Mouse (Mus musculus) forebrain, embryonic 12.5 days (tissue): ENCODE measurements around the gene Nr6a1. TPM values are rescaled to one million over a fixed set of nuclear protein-coding genes. Genes with fewer than 3 reads are reported as not detected.

Experiments
- ATAC-seq: fragments of 200-750 bp; cut with Nextera tagmentation; 2 replicates; pipeline ENCODE4 v1.8.0; 2017; ENCODE audit warnings: moderate TSS enrichment; ENCODE audit not compliant: low FRiP score
- H3K27ac ChIP-seq: fragments of 300-500 bp; sonication (generic); 2 replicates; pipeline ENCODE4 v1.5.1; 2016; ENCODE audit warnings: mild to moderate bottlenecking
- H3K27me3 ChIP-seq: fragments of 300-500 bp; sonication (generic); 2 replicates; pipeline ENCODE4 v1.6.1; 2016; ENCODE audit warnings: mild to moderate bottlenecking
- H3K36me3 ChIP-seq: fragments of 300-500 bp; sonication (generic); replicated peaks from 2 replicates; pipeline ENCODE4 v1.6.1; 2016; ENCODE audit warnings: mild to moderate bottlenecking
- H3K4me1 ChIP-seq: fragments of 300-500 bp; sonication (generic); 2 replicates; pipeline ENCODE4 v1.6.1; 2016
- H3K4me2 ChIP-seq: fragments of 300-500 bp; sonication (generic); 2 replicates; pipeline ENCODE4 v1.6.1; 2016; ENCODE audit warnings: mild to moderate bottlenecking, moderate library complexity
- H3K4me3 ChIP-seq: fragments of 300-500 bp; sonication (generic); replicated peaks from 2 replicates; pipeline ENCODE4 v1.5.1; 2016; ENCODE audit warnings: mild to moderate bottlenecking
- H3K9ac ChIP-seq: fragments of 300-500 bp; sonication (generic); 2 replicates; pipeline ENCODE4 v1.6.1; 2016; ENCODE audit warnings: mild to moderate bottlenecking
- H3K9me3 ChIP-seq: fragments of 300-500 bp; sonication (generic); 2 replicates; pipeline ENCODE4 v1.6.1; 2016
- WGBS: fragments of 180-500 bp; shearing (Covaris S2); methylation state at CpG from one replicate; pipeline ENCODE4 v1.1.7; 2016; 5-methylcytosine and 5-hydroxymethylcytosine counted together
- polyA plus RNA-seq: library from polyadenylated mRNA; unstranded; fragments of >200 nt; fragmentation: Nextera tagmentation; extraction: Ambion mirVana; gene quantifications from 2 replicates; pipeline ENCODE4 v1.2.1, GENCODE M21; 2016

Nr6a1 gene
- polyA plus RNA-seq, 1 experiment from 2014 or later = 2.7 TPM

DNA sequence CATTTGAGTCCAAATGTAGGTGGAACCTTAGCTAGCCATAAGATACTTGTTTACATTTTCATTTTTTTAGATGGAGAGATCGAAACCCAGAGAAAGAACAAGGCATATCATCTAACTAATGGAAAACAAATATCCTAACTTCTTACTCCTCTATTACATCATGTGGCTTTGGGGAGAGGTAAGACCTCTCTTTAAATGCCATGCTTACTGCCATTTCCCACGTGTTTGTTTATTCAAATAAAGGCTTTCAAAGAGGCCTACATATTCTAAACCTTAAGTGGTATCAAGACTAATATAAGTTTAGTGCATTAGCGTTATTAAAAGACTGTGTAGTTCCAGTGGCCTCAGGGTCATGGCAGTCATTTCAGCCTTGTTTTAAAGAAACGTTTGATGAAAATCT is 140.2 kb downstream of the Nr6a1 start:
- ATAC-seq = no peak
- H3K27me3 ChIP-seq = no peaks in the 10 kb centered on the region
- no peak overlapping the region for H3K4me3 ChIP-seq
- H3K9ac ChIP-seq = no peak overlapping the region
- WGBS = 53% methylated on average over 4 of the region's 4 CpGs
- no peak overlapping the region for H3K4me2 ChIP-seq
- H3K27ac ChIP-seq = no peak overlapping the region
- no peaks in the 10 kb centered on the region for H3K36me3 ChIP-seq
- H3K4me1 ChIP-seq = peaks cover 21% of the 10 kb centered on the region
- H3K9me3 ChIP-seq = no peaks in the 10 kb centered on the region

DNA sequence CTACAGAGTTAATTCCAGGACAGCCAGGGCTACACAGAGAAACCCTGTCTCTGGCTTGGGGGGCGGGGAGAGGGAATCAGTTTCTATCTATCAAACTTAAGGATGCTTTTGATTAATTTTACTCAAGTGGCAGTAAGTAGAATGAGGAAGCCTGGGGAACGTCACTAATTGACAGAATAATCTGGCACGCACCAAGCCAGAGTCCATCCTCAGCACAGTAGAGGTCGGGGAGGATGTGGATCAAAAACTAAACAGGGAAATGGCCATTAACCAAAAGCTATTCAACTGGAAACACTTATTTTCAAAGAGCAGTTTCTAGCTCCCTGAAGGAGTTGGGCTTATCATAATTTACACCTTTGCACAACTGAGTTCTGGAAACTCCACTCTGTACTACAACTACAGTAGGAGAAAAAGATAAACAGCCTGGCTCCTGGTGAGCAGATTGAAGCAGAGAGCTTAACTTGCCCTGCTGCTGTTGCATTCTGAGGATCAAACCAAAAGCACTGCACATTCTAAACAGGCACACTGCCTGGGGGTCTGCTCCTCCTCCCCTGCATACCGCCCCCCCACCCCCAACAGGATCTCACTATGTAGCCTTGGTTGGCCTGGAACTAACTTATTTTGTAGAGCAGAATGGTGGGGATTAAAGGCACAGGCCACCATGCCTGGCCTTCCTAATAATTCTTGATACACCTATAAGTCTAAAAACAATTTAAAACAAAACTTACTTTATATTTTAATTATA is 141.1 kb downstream of the Nr6a1 start:
- peaks cover 28% of the 10 kb centered on the region for H3K4me1 ChIP-seq
- WGBS = 15% methylated on average over 5 of the region's 5 CpGs
- H3K27ac ChIP-seq = no peak overlapping the region
- H3K4me3 ChIP-seq = no peak overlapping the region
- H3K9ac ChIP-seq = no peak overlapping the region
- no peak overlapping the region for H3K4me2 ChIP-seq
- ATAC-seq = no peak
- H3K27me3 ChIP-seq = no peaks in the 10 kb centered on the region
- no peaks in the 10 kb centered on the region for H3K9me3 ChIP-seq
- H3K36me3 ChIP-seq = no peaks in the 10 kb centered on the region

DNA sequence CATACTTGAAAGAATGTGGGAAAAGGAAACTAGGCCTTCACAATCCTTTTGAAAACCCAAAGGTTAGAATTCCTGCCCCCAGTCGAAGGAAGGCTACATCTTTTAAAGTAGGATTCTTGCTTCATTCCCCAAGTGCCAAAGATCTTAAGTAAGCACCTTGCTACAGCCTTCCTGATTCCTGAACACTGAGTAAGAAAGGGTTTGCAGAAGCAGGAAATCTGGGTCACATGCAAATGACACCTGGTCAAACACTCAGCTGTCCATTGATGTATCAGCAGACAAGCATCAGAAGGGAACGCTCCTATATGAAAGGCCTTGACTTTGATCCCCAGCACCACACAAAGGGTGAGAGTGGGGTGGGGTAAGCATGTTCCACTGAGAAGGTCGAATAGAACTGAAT is 142.4 kb downstream of the Nr6a1 start:
- Histone ChIP-seq H3K4me2 (no peak overlapping the region), H3K27ac (no peak overlapping the region), H3K27me3 (no peaks in the 10 kb centered on the region), H3K4me3 (no peak overlapping the region), H3K9ac (no peak overlapping the region), H3K9me3 (no peaks in the 10 kb centered on the region), H3K4me1 (peaks cover 28% of the 10 kb centered on the region), H3K36me3 (no peaks in the 10 kb centered on the region)
- whole genome bisulfite sequencing = 31% methylated on average over 3 of the region's 3 CpGs
- ATAC-seq = no peak

DNA sequence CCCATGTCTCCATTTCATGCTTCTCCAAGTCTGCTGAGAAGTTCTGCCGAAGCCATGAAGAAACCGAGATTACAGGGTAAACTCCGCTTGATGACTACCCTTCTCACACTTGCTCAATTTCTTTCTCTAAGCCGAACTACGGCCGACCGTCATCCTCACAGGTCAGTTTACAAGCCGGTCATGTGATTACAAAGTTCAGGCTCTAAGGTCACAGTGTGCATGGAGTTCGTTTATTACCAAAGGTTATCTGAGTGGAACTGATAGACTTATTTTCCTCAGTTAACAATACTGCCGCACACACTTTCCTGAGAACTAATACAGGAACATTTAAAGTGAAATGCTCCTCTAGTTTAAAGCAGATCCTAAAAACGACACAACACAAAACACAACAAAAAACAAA is 143.1 kb downstream of the Nr6a1 start:
- Histone ChIP-seq H3K9me3 (no peaks in the 10 kb centered on the region), H3K27me3 (no peaks in the 10 kb centered on the region), H3K4me3 (no peak overlapping the region), H3K4me2 (no peak overlapping the region), H3K4me1 (peaks cover 28% of the 10 kb centered on the region), H3K36me3 (no peaks in the 10 kb centered on the region), H3K9ac (no peak overlapping the region), H3K27ac (no peak overlapping the region)
- 8% methylated on average over 11 of the region's 11 CpGs for WGBS
- ATAC-seq = no peak

DNA sequence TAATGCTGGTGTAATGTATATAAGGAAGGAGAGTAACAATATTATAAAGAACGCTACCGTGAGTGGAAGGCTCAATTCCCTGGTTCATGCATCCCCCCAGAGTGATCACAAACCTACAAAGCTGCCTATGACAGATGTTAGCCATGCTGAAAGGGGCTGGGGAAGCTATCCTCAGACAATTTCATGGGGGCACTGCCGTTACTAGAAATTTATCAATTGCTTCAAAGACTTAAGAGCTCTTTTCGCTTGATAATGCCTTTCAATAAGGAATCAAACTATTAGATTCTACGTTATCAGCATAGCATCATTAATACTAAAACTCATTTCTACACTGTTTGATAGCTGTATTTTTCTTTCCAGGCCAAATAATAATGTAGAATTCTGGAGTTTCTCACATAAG is 144.1 kb downstream of the Nr6a1 start:
- Histone ChIP-seq H3K4me3 (no peak overlapping the region), H3K27ac (no peak overlapping the region), H3K4me2 (no peak overlapping the region), H3K27me3 (no peaks in the 10 kb centered on the region), H3K9ac (no peak overlapping the region), H3K9me3 (no peaks in the 10 kb centered on the region), H3K36me3 (no peaks in the 10 kb centered on the region), H3K4me1 (peaks cover 28% of the 10 kb centered on the region)
- WGBS = 29% methylated on average over 5 of the region's 5 CpGs
- no peak for ATAC-seq

DNA sequence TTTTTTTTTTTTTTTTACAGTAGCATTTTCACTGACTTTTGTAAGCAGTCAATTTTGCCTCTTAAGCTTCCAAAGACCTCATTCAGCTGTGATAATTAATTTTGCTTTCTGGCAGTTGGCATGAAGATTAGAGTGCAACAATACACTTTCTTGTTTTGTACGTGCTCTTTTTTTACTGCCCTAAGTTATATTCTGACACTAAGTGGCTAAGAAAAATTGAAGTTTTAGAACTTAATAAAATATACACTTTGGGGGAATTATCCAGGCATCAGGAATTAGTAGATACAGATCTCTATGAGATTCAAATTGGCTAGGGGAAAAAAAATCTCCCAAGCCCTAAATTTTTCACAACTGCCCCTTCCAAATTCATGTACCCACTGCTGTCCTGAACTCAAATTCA is 144.8 kb downstream of the Nr6a1 start:
- no peaks in the 10 kb centered on the region for H3K36me3 ChIP-seq
- no peaks in the 10 kb centered on the region for H3K27me3 ChIP-seq
- no peak overlapping the region for H3K27ac ChIP-seq
- peaks cover 28% of the 10 kb centered on the region for H3K4me1 ChIP-seq
- H3K4me2 ChIP-seq = no peak overlapping the region
- no peak overlapping the region for H3K4me3 ChIP-seq
- no peaks in the 10 kb centered on the region for H3K9me3 ChIP-seq
- WGBS = 0% methylated on average over 1 of the region's 1 CpGs
- no peak for ATAC-seq
- H3K9ac ChIP-seq = no peak overlapping the region

DNA sequence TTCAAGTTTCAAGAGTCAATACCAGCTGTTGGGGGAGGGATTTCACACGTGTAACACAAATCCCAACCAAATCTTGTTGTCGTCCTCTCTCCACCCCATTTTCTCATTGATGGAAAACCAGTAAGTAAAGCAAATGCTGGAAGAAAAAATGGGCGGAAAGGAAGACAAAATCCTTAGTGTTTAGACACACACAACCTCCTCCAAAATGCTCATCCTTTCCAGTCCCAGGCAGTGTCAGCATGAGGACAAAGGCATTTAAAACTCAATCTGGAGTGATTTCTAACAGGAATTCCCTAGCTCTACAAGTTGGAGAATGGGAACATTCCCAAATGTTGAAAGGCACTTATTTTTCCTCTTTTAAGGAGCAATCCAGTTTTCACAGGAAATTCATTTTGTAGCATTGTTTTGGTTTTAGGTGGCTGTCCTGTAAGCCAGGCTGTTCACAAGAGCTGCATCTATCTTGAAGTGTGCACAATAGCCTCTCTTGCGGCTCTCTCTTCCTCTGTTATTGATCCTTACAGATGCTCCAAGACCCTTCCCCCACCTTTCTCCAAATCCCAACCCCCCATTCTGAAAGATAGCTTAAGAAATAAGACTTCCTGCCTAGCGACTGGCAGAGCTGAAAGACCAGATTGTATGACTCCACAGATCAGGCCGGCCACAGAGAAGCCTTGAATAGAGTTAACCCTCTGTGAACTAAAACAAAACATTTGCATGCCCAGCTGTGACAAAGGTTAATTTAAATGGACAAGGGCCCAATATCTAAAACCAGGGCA is 145.4 kb downstream of the Nr6a1 start:
- peak overlapping the region; percentile 33; the same call in 1 of the 2 replicates for H3K27ac ChIP-seq
- H3K4me1 ChIP-seq = peaks cover 28% of the 10 kb centered on the region
- no peak overlapping the region for H3K4me3 ChIP-seq
- H3K27me3 ChIP-seq = no peaks in the 10 kb centered on the region
- WGBS = 4% methylated on average over 6 of the region's 6 CpGs
- peak; percentile 41; the same call in 1 of the 2 replicates for ATAC-seq
- H3K9ac ChIP-seq = 0 out of 2 replicates have a peak overlapping the region, but pooled peaks have one; percentile 3
- 0 out of 2 replicates have a peak overlapping the region, but pooled peaks have one; percentile 1 for H3K4me2 ChIP-seq
- H3K36me3 ChIP-seq = no peaks in the 10 kb centered on the region
- no peaks in the 10 kb centered on the region for H3K9me3 ChIP-seq

DNA sequence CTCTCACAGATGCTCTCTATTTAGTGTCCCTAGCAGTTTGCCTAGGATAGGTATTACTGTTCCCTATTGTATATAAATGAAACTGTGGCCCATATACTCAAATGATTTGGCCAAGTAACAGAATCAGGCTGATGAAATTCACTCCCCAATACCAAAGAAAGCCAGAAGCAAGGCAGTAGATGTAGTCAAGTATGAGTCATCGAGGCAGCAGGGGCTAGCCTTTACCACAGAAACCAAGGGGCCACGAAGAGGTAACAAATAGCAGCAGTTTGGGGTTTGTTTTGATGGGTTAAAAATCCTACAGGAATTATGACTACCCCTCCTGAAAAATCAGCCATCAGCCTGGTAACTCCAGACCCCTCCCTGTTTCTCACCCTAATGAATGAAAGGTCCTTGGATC is 147.5 kb downstream of the Nr6a1 start:
- Histone ChIP-seq H3K9ac (no peak overlapping the region), H3K9me3 (no peaks in the 10 kb centered on the region), H3K4me1 (peaks cover 19% of the 10 kb centered on the region), H3K36me3 (no peaks in the 10 kb centered on the region), H3K4me2 (no peak overlapping the region), H3K4me3 (no peak overlapping the region), H3K27ac (no peak overlapping the region), H3K27me3 (no peaks in the 10 kb centered on the region)
- WGBS = 89% methylated on average over 2 of the region's 2 CpGs
- ATAC-seq = no peak

DNA sequence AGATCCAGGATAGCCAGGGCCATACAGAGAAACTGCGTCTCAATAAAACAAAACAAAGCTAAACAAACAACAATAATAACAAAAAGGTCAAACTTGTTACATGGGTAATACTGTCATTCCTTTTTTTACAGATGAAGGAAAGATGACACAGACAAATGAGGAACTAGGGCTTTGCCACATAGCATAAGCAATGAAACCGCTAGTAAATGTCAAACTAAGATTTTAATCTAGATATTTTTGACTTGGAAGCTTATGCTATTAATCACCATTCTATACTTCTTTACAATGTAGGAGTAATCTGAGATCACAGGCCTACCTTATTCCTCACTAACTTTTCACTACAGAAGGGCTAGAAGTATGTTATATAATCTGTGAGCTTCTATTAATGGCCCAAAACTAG is 150.2 kb downstream of the Nr6a1 start:
- H3K27ac ChIP-seq = no peak overlapping the region

DNA sequence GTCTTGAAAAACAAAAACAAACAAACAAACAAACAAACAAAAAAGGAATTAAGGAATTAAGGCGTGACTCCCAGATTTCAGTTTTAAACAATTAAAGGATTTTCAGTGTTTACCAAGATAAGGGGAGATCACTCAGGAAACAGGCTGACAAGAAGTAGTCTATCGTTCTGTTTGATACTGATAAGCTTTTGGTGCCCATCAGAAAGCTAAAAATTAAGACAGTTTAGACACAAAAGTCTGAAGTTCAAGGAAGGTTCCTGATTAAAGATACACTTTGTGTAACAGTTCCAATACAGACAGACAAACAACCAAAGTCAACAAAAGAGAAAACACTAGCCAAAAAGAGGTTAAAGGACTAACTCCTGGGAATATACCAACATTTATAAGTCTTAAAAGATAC is 152.6 kb downstream of the Nr6a1 start:
- Histone ChIP-seq H3K27ac (no peak overlapping the region), H3K4me1 (no peaks in the 10 kb centered on the region), H3K9me3 (no peaks in the 10 kb centered on the region), H3K27me3 (no peaks in the 10 kb centered on the region), H3K4me3 (no peak overlapping the region), H3K9ac (no peak overlapping the region), H3K4me2 (no peak overlapping the region), H3K36me3 (no peaks in the 10 kb centered on the region)
- no peak for ATAC-seq
- WGBS = 94% methylated on average over 2 of the region's 2 CpGs

More for the DNA sequence above, 150.2 kb downstream of the Nr6a1 start:
- Histone ChIP-seq H3K36me3 (no peaks in the 10 kb centered on the region), H3K4me3 (no peak overlapping the region), H3K9ac (no peak overlapping the region), H3K9me3 (no peaks in the 10 kb centered on the region), H3K27me3 (no peaks in the 10 kb centered on the region), H3K4me2 (no peak overlapping the region), H3K4me1 (peaks cover 7% of the 10 kb centered on the region)
- no peak for ATAC-seq
- 89% methylated on average over 2 of the region's 2 CpGs for WGBS

DNA sequence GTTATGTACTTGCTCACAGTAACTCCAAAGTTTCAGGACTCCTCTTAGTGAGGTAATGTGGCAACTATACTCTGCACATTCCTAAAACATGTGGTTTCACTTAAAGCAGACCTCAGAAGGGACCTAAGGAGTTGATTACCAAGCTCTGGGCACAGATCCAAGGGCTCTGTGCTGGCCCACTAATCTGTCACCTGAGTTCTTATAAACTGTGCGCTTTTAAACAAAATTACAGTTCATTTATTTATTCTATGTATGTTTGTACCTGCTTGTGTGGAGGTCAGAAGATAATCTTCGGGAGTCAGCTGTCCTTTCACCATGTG is 156.1 kb downstream of the Nr6a1 start:
- 74% methylated on average over 2 of the region's 2 CpGs for WGBS
- no peak for ATAC-seq

DNA sequence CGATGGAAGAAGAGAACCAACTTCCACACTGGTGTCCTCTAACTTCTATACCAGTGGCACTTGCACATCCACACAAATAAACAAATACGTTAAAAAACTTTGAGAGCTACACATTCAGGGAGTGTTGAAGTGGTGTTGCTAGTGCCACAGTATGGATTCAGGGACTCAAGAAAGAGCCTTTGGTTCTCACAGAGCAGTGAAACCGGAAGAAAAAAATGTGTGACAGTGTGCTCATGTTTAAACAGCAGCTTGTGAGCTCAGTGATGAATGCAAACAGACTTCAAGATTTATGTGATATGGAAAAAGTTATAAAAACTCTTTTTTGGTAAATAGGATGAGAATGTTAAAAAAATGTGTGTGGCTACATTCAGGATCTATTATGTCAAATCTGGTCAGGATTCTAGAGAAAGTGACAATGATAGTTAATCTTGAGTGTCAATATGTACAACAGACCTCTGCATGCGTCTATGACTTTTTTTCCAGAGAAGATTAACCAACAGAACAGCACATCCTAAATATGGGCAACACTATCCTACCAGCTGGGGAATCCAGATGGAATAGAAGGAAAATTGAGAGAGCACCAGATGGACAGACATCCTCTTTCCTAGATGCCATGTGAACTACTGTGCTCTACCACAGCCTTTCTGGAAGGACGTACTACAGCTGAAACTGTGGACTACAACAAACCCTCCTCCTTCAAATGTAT is 156.6 kb downstream of the Nr6a1 start:
- ATAC-seq = no peak
- Histone ChIP-seq H3K4me1 (no peaks in the 10 kb centered on the region), H3K27me3 (no peaks in the 10 kb centered on the region), H3K9me3 (no peaks in the 10 kb centered on the region), H3K36me3 (no peaks in the 10 kb centered on the region), H3K4me2 (no peak overlapping the region), H3K4me3 (no peak overlapping the region), H3K27ac (no peak overlapping the region), H3K9ac (no peak overlapping the region)
- 87% methylated on average over 5 of the region's 5 CpGs for WGBS

More for the DNA sequence above, 156.1 kb downstream of the Nr6a1 start:
- Histone ChIP-seq H3K4me2 (no peak overlapping the region), H3K36me3 (no peaks in the 10 kb centered on the region), H3K4me1 (no peaks in the 10 kb centered on the region), H3K27ac (no peak overlapping the region), H3K9ac (no peak overlapping the region), H3K4me3 (no peak overlapping the region), H3K9me3 (no peaks in the 10 kb centered on the region), H3K27me3 (no peaks in the 10 kb centered on the region)
